Mouse (Mus musculus) kidney, adult 2 months (tissue): ENCODE results near the gene Aqp5.

Experiments used
- CTCF ChIP-seq: fragments of 200-500 bp; conservative IDR thresholded peaks from 2 replicates; pipeline ENCODE4 v1.5.1; 2011; ENCODE audit warnings: low read depth, mild to moderate bottlenecking, control low read depth, low read length, moderate library complexity, mixed read lengths; ENCODE audit not compliant: insufficient read depth, insufficient read length
- POLR2A ChIP-seq: fragments of 200-500 bp; IDR thresholded peaks from one replicate; pipeline ENCODE4 v1.6.1; 2011; ENCODE audit warnings: low read depth, low read length, control low read depth

DNA sequence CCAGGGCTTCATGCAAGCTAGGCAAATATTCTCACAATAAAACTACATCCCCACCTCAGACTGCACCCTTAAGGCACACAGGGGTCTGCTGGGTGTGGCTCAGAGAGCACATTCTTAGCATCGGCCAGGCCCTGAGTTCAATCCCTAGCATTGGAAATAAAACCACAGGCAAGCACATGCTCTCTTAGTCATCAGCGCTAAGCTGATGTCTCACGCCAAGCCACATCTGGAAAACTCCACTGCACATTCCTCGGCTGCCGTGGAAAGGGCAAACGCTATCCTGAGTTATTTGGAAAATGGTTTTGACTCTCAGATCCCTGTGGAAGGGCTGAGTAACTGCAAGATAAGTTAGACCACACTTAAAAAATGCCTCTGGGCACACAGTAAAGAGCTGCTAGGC is 36.8 kb upstream of the Aqp5 start:
- TF ChIP-seq CTCF (no peak), POLR2A (no peak)
